Mouse (Mus musculus) adrenal gland, postnatal 25 days (tissue): ENCODE results near the gene Flywch2. TPM values are rescaled to one million over a fixed set of nuclear protein-coding genes. Genes with fewer than 3 reads are reported as not detected.

Experiments used
- microRNA-seq, 2 experiments: library from miRNA; unstranded; fragments of <30 nt; microRNA quantifications; one replicate each; pipeline ENCODE4 v1.2.0; 2021
- total RNA-seq: library from RNA; stranded (reverse); gene quantifications from 2 replicates; pipeline ENCODE4 v1.2.3, GENCODE M21; 2021

Gene Flywch2
- total RNA-seq, 1 experiment from 2014 or later = 7.6 TPM

Small RNA genes lying within 50 kb of the gene (microRNA-seq; reads per million reads assigned to microRNA genes)
- 0.69 to 1.8 reads per million in 2 experiments for gene Mir5125

Other genes with a start within 250 kb of the Flywch2 start
- 12.0 and 12.8 TPM in 2 replicates for gene Zfp213, start 221.8 kb downstream of the Flywch2 start, total RNA-seq
- 11.1 and 12.8 TPM in 2 replicates for gene Zfp13, start 186.6 kb downstream of the Flywch2 start, total RNA-seq
- gene Zscan10, start 185.2 kb downstream of the Flywch2 start, total RNA-seq = not detected in 2 replicates
- 0.18 TPM in 1 of 2 replicates, not detected in the other for gene Mmp25, start 140.8 kb downstream of the Flywch2 start, total RNA-seq
- gene Bicdl2, start 125.6 kb downstream of the Flywch2 start, total RNA-seq = not detected in 2 replicates
- 139 and 171 TPM in 2 replicates for gene Hcfc1r1, start 112.5 kb downstream of the Flywch2 start, total RNA-seq
- 31.2 and 31.8 TPM in 2 replicates for gene Thoc6, start 112.2 kb downstream of the Flywch2 start, total RNA-seq
- gene Tnfrsf12a, start 108.6 kb downstream of the Flywch2 start, total RNA-seq = 76.5 and 130 TPM in 2 replicates
- not detected in 2 replicates for gene Cldn6, start 106.8 kb downstream of the Flywch2 start, total RNA-seq
- gene Cldn9, start 102.1 kb downstream of the Flywch2 start, total RNA-seq = not detected in 2 replicates
- gene 1520401A03Rik, start 63.3 kb downstream of the Flywch2 start, total RNA-seq = 7.2 and 10.4 TPM in 2 replicates
- 7.6 and 9.3 TPM in 2 replicates for gene Pkmyt1, start 59.7 kb downstream of the Flywch2 start, total RNA-seq
- 10.4 and 11.7 TPM in 2 replicates for gene Paqr4, start 45.2 kb downstream of the Flywch2 start, total RNA-seq
- not detected in 2 replicates for gene Kremen2, start 40.2 kb downstream of the Flywch2 start, total RNA-seq
- gene Flywch1, start 14.5 kb downstream of the Flywch2 start, total RNA-seq = 47.9 and 56.3 TPM in 2 replicates
- 825 and 1,016 TPM in 2 replicates for gene Srrm2, start 4.5 kb upstream of the Flywch2 start, total RNA-seq
- gene Elob, start 43.1 kb upstream of the Flywch2 start, total RNA-seq = 350 and 361 TPM in 2 replicates
- gene Prss33, start 50.0 kb upstream of the Flywch2 start, total RNA-seq = not detected in 2 replicates
- gene Prss32, start 57.8 kb upstream of the Flywch2 start, total RNA-seq = not detected in 2 replicates
- gene Prss41, start 58.1 kb upstream of the Flywch2 start, total RNA-seq = 1.0 and 1.2 TPM in 2 replicates
- not detected in 2 replicates for gene Prss21, start 82.0 kb upstream of the Flywch2 start, total RNA-seq
- gene Dcpp1, start 94.8 kb upstream of the Flywch2 start, total RNA-seq = not detected in 2 replicates
- not detected in 2 replicates for gene Dcpp2, start 94.8 kb upstream of the Flywch2 start, total RNA-seq
- gene Dcpp3, start 131.4 kb upstream of the Flywch2 start, total RNA-seq = not detected in 2 replicates
- not detected in 2 replicates for gene Sbp, start 155.6 kb upstream of the Flywch2 start, total RNA-seq
- gene Sbpl, start 169.2 kb upstream of the Flywch2 start, total RNA-seq = not detected in 2 replicates
- 0.36 TPM in 1 of 2 replicates, not detected in the other for gene Prss30, start 194.5 kb upstream of the Flywch2 start, total RNA-seq
- not detected in 2 replicates for gene Prss22, start 212.0 kb upstream of the Flywch2 start, total RNA-seq